22 mouse cellular contexts compared by ENCODE assay signal in the genomic region with DNA sequence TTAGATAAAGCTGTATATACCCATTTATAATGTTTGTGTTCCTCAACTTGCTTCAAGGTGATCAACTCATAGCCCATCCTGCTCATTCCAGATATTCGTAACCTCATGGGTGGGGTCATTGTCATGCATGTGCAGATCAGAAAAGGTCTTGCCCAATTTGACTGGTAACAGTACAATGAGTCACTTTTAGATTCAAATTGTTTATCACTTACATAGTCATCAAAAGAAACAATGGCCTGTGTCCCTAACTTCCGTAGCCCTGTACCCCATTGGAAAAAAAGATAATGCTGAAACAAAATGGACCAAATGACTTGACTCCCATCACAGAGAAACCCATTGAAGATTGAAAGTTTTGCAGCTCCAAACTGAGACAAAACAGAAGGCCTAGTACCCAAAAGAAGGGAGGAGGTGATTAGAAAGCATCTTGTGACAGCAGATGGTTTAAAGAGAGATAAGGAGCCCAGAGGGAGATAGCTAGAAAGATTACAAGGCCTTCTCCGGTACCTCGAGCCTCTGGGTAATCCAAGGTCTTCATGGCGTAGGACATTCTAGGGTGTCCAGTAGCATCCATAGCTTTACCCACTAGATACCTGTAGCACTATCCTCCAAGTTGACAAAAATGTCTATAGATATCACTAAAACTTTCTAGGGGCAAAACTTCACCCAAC. TPM values are rescaled to one million over a fixed set of nuclear protein-coding genes. Genes with fewer than 3 reads are reported as not detected.
"Had no signal": no experiment of that assay in that cellular context is flagged by ENCODE, and none has a peak within 500 bp of the region (broad histone marks: within the 10 kb centered on the region; RNA-seq: fewer than 3 reads in every experiment).

No protein-coding gene starts in this region.

- H3K4me3 ChIP-seq: intestine, embryonic 15.5 days; kidney, embryonic 15.5 days; limb, embryonic 12.5 days; limb, embryonic 15.5 days; midbrain, embryonic 12.5 days; myocyte; neural tube, embryonic 13.5 days; stomach, embryonic 15.5 days had no signal

- H3K4me1 ChIP-seq: intestine, embryonic 15.5 days; kidney, embryonic 15.5 days; limb, embryonic 12.5 days; limb, embryonic 15.5 days; midbrain, embryonic 12.5 days; neural tube, embryonic 13.5 days; stomach, embryonic 15.5 days had no signal

- H3K4me2 ChIP-seq: intestine, embryonic 15.5 days; kidney, embryonic 15.5 days; limb, embryonic 12.5 days; limb, embryonic 15.5 days; midbrain, embryonic 12.5 days; neural tube, embryonic 13.5 days; stomach, embryonic 15.5 days had no signal

- H3K27me3 ChIP-seq: intestine, embryonic 15.5 days; kidney, embryonic 15.5 days; limb, embryonic 12.5 days; limb, embryonic 15.5 days; midbrain, embryonic 12.5 days; neural tube, embryonic 13.5 days; stomach, embryonic 15.5 days had no signal

- ATAC-seq: intestine, embryonic 15.5 days; midbrain, embryonic 16.5 days had no signal

- H3K27ac ChIP-seq: intestine, embryonic 15.5 days; kidney, embryonic 15.5 days; limb, embryonic 12.5 days; limb, embryonic 15.5 days; midbrain, embryonic 12.5 days; neural tube, embryonic 13.5 days; stomach, embryonic 15.5 days had no signal

- DNase-seq: kidney, adult 11 months; kidney, adult 8-10 months; kidney, postnatal 14 days; kidney, postnatal 4 days; layer of hippocampus, adult 9-11 months; lung, adult 2 months; lung, postnatal 14 days; lung, postnatal 4 days; retina, postnatal 1 day; right cerebral cortex, postnatal 25 days; spleen, adult 18-20 months; thymus, postnatal 25 days had no signal

- H3K36me3 ChIP-seq: intestine, embryonic 15.5 days; kidney, embryonic 15.5 days; limb, embryonic 12.5 days; limb, embryonic 15.5 days; midbrain, embryonic 12.5 days; neural tube, embryonic 13.5 days; stomach, embryonic 15.5 days had no signal

- H3K9ac ChIP-seq: intestine, embryonic 15.5 days; kidney, embryonic 15.5 days; limb, embryonic 12.5 days; limb, embryonic 15.5 days; midbrain, embryonic 12.5 days; neural tube, embryonic 13.5 days; stomach, embryonic 15.5 days had no signal

- H3K9me3 ChIP-seq: intestine, embryonic 15.5 days; kidney, embryonic 15.5 days; limb, embryonic 12.5 days; limb, embryonic 15.5 days; midbrain, embryonic 12.5 days; neural tube, embryonic 13.5 days; stomach, embryonic 15.5 days had no signal

RNA-seq across cellular contexts. Expression of gene Pcyt1b, which starts 9.4 kb away (rescaled TPM):
- total RNA-seq: monocyte, adult 5-6 weeks had no signal
